Mouse (Mus musculus): ENCODE data around the gene Atxn1.

- TF ChIP-seq CTCF (IDR thresholded peaks at IDR 0.05) (peak; percentile 58), POLR2A (IDR thresholded peaks at IDR 0.05; ENCODE audit: insufficient read depth, low read depth, low read length) (no peak), EP300 (IDR thresholded peaks at IDR 0.05; ENCODE audit: insufficient read depth, low read depth, low read length) (no peak)
Observed at GRCm38 (mm10) chr13:45696009-45696408, 268.8 kb downstream of the Atxn1 start.

All from heart, adult 2 months (tissue).